Mouse (Mus musculus) thymus, postnatal 0 days (tissue): Measurements from ENCODE around the gene Fbxw13. TPM values are rescaled to one million over a fixed set of nuclear protein-coding genes. Genes with fewer than 3 reads are reported as not detected.
"Not testable (repeated sequence)": the region's sequence is repeated elsewhere in the genome, so short reads cannot be mapped to it uniquely, and the experiment has no call there.

Experiments
- DNase-seq: peaks from one replicate; pipeline ENCODE4 v3.0.0-alpha.2; 2015; ENCODE audit warnings: low spot score
- polyA plus RNA-seq: library from polyadenylated mRNA; unstranded; fragments of >200 nt; fragmentation: Nextera tagmentation; extraction: Ambion mirVana; gene quantifications from 2 replicates; pipeline ENCODE4 v1.2.1, GENCODE M21; 2015

Fbxw13 gene
- not detected in 2 replicates for polyA plus RNA-seq

GRCm38 (mm10) chr9:109195875-109196274 lies at the start of gene Fbxw13:
Gene Fbxw13, minus strand, starts transcription at chr9:109195975.
- DNase-seq = not testable (repeated sequence)

GRCm38 (mm10) chr9:109234654-109235053 lies 38.9 kb upstream of the Fbxw13 start, which contains the start of gene Fbxw20:
Gene Fbxw20, minus strand, starts transcription at chr9:109234754.
- no peak for DNase-seq

GRCm38 (mm10) chr9:109218449-109218848 lies 22.7 kb upstream of the Fbxw13 start:
- DNase-seq = no peak

- DNase-seq = not testable (repeated sequence)
Measured at GRCm38 (mm10) chr9:109201347-109201746, 5.6 kb upstream of the Fbxw13 start.

GRCm38 (mm10) chr9:109200349-109200748 lies 4.6 kb upstream of the Fbxw13 start:
- DNase-seq = no peak

DNA sequence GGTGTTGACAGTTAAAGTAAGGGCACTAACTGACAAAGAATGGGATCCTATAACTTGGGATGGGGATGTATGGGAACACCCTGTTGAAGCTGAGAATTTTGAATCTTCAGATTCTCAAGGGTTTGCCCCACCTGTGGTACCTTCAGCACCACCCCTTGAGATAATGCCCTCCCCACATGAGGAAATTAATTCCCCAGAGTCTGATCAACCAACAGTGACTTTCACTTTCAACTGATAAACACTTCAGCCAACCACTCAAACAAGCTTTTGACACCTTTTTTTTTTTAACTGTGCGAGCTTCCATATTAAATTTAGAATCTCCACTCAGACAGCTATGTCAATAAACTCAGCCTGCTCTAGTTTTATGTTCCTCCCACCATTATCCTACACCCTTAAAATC lies 3.6 kb upstream of the Fbxw13 start:
- DNase-seq = no peak

GRCm38 (mm10) chr9:109177208-109177607 lies 18.6 kb downstream of the Fbxw13 start:
- no peak for DNase-seq

DNA sequence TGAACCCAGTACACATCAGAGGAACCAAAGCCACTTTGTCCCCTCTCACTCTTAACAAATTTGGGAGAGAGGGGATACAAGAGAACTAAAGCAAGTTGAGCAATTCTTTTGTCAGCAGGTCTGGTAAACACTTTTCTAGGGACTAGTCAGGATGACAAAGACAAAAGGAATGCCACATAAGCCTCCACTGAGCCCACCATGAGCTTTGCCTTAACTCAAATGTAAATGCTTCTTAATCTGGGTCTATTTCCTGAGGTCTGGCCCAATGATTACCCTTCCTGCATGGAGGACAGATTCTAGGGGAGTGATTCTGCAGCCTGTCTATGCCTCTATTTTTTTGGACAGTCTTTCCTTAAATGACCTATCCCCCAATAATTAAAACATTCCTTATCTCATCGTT lies 19.5 kb downstream of the Fbxw13 start:
- no peak for DNase-seq

- DNase-seq = no peak
Measured at GRCm38 (mm10) chr9:109167316-109167715, 28.5 kb downstream of the Fbxw13 start.

GRCm38 (mm10) chr9:109161941-109162340 lies 33.8 kb downstream of the Fbxw13 start, which contains the start of gene Fbxw21:
Gene Fbxw21, minus strand, starts transcription at chr9:109162041.
- DNase-seq = no peak

GRCm38 (mm10) chr9:109140414-109140813 lies 55.4 kb downstream of the Fbxw13 start:
- not testable (repeated sequence) for DNase-seq

- DNase-seq = no peak
Measured at GRCm38 (mm10) chr9:109130076-109130475, 65.7 kb downstream of the Fbxw13 start.

Other genes with a start within 250 kb of the Fbxw13 start
- 0.46 and 0.63 TPM in 2 replicates for gene Col7a1, start 242.4 kb downstream of the Fbxw13 start, polyA plus RNA-seq
- gene Ucn2, start 210.0 kb downstream of the Fbxw13 start, polyA plus RNA-seq = not detected in 2 replicates
- 6.0 and 7.7 TPM in 2 replicates for gene Pfkfb4, start 204.2 kb downstream of the Fbxw13 start, polyA plus RNA-seq
- 210 and 212 TPM in 2 replicates for gene Shisa5, start 157.4 kb downstream of the Fbxw13 start, polyA plus RNA-seq
- gene Trex1, start 136.2 kb downstream of the Fbxw13 start, polyA plus RNA-seq = 42.1 and 42.4 TPM in 2 replicates
- gene Atrip, start 121.9 kb downstream of the Fbxw13 start, polyA plus RNA-seq = 23.4 and 28.4 TPM in 2 replicates
- gene Ccdc51, start 113.5 kb downstream of the Fbxw13 start, polyA plus RNA-seq = 18.6 and 19.0 TPM in 2 replicates
- 808 and 867 TPM in 2 replicates for gene Tma7, start 113.4 kb downstream of the Fbxw13 start, polyA plus RNA-seq
- gene Plxnb1, start 100.6 kb downstream of the Fbxw13 start, polyA plus RNA-seq = 3.3 and 3.8 TPM in 2 replicates
- not detected in 2 replicates for gene Fbxw21, start 33.9 kb downstream of the Fbxw13 start, polyA plus RNA-seq
- not detected in 2 replicates for gene Fbxw20, start 38.8 kb upstream of the Fbxw13 start, polyA plus RNA-seq
- not detected in 2 replicates for gene Fbxw14, start 91.7 kb upstream of the Fbxw13 start, polyA plus RNA-seq
- not detected in 2 replicates for gene Fbxw28, start 143.7 kb upstream of the Fbxw13 start, polyA plus RNA-seq
- not detected in 2 replicates for gene Fbxw22, start 208.3 kb upstream of the Fbxw13 start, polyA plus RNA-seq